Mouse (Mus musculus) right cerebral cortex, postnatal 25 days (tissue): Measurements from ENCODE around the gene N4bp2l1.

ENCODE experiments used
- DNase-seq: peaks from one replicate; pipeline ENCODE4 v3.0.0; 2022

Gene N4bp2l1

DNA sequence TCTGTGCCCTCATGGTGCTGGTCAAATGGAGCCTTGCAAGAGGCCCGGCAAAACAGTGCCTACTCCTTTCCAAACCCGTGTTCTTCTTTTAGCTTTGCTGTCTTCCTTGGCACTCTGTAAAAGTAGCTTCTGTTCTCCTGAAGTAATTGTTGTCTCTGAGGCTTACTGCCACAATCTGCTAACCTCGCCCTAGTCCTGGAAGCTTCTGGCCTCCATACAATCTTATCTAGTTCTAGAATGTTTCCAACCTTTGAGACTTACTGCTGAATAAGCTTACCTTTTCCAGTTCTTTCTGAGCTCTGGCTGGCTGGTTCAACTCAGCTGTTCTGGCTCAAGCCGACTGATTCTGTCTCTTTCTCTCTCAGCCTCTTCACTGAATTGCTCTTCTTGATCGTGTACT is 35.2 kb downstream of the N4bp2l1 start:
- DNase-seq, result no peak

DNA sequence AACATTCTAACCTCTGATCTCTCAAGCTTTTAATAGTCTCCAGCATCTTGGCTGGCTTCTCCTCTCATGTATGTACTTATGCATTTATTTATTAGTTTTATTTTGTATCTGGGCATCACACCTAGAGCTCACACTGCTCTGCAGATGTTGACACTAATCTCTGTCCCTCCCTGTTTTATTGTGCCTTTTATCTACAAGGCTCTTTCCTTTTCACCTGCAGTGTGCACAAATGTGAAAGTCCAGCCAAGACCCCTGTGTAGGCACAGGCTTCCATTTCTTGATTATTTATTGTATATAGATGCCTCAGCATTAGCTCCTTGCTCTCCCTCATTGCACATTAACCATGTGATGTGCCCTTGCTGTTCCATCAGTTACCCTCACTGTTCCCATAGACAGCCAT is 35.6 kb downstream of the N4bp2l1 start:
- no peak for DNase-seq

DNA sequence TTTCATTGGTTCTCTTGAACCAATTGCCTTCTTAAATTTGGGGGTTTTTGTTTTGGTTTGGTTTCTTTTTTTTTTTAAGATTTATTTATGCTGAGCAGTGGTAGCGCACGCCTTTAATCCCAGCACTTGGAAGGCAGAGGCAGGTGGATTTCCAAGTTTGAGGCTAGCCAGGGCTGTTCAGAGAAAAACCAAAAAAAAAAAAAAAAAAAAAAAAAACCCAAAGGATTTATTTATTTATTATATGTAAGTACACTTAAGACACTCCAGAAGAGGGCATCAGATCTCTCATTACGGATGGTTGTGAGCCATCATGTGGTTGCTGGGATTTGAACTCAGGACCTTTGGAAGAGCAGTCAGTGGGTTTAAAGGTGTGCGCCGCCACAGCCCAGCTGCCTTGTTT is 36.1 kb downstream of the N4bp2l1 start:
- no peak for DNase-seq

DNA sequence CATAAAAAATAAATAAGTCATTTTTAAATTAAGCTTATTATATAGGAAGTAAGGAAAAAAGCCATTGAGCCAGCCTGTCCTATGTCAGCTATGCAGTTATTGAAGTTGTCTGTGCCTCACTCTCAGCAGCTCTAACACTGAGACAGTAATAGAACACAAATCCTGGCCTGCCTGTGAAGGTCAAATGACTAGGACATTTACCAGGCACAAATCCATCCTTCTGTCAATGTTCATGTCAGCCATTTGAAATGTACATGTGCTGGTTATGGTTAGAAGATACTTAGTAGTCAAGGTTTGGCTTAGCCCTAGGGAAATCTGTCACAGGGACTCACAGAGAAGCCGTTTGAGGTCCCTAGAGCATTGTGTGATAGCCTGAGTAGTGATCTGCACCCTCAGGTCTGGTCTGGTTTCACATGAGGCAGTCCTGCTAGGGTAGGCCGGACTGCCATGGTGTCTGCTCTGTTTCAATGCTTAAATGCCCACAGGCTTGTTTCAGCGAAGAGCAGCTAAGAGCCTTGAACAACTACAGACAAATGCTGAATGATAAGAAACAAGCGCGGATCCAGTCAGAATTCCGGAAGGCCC is 37.4 kb downstream of the N4bp2l1 start:
- DNase-seq, result no peak

DNA sequence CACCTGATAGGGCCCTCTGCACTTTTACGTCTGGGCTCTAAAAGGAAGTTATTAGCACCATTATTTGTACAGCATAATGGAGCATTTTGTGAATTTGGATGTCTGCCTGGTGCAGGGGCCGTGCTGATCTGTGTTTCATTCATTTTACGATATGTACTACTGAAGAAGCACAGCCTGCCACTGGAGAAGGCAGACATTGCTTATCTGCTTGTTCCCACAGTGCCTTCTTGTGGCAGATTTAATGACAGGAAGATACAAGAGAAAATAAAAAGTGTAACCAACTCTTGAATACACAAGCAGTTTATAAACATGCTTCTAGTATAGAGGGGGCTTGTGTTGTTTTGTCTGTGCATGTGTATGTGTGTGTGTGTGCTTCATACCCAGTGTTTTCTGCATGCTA is 45.4 kb downstream of the N4bp2l1 start:
- DNase-seq, result no peak

DNA sequence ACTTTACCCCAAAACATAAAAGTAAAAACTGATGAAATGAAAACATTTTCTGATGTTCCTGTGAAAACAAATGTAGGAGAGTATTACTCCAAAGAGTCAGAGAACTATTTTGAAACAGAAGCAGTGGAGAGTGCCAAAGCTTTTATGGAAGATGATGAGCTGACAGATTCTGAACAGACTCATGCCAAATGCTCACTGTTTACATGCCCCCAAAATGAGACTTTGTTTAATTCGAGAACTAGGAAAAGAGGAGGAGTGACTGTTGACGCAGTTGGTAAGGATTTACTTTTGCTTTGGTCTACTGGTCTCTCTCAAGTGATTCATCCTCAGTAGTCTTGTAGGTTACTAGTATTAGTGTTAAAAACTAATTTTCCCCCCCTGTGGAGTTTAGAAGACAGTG is 53.8 kb downstream of the N4bp2l1 start:
- DNase-seq, result no peak

DNA sequence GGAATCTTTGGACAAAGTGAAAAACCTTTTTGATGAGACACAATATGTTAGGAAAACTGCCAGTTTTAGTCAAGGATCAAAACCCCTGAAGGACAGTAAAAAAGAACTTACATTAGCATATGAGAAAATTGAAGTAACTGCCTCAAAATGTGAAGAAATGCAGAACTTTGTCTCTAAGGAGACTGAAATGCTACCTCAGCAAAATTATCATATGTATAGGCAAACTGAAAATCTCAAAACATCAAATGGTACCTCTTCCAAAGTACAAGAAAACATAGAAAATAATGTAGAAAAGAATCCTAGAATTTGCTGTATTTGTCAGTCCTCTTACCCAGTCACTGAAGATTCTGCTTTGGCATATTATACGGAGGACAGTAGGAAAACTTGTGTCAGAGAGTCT is 55.7 kb downstream of the N4bp2l1 start:
- no peak for DNase-seq

DNA sequence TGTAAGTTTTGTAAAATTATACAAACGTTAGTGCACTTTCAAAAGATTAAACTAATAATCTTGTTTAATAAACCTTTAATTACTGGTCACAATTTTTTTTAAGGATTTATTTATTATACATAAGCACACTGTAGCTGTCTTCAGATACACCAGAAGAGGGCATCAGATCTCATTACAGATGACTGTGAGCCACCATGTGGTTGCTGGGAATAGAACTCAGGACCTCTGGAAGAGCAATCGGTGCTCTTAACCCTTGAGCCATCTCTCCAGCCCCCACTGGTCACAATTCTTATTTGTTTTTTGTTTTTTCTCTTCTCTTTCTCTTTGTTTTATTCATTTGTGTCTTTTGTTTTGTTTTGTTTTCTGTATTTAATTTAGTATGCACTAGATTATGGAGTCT is 71.7 kb downstream of the N4bp2l1 start:
- DNase-seq, result no peak

DNA sequence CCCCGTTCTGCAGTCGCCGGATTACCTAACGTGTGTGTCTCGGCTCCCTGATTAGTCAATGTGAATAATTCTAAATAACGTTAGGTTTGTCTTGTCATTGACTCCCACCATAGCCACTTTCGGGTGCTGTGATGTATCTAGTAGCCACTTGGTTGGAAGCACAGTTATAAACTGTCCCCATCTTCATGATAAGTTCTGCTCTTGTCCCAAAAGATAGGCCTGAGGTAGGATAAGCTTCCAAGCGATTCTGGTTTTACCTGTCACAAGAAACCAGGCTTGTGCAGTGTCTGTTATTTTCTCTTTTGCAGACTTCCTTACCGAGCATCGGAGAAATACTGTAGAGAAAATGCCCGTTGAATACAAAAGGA is 74.1 kb downstream of the N4bp2l1 start:
- no peak for DNase-seq

DNA sequence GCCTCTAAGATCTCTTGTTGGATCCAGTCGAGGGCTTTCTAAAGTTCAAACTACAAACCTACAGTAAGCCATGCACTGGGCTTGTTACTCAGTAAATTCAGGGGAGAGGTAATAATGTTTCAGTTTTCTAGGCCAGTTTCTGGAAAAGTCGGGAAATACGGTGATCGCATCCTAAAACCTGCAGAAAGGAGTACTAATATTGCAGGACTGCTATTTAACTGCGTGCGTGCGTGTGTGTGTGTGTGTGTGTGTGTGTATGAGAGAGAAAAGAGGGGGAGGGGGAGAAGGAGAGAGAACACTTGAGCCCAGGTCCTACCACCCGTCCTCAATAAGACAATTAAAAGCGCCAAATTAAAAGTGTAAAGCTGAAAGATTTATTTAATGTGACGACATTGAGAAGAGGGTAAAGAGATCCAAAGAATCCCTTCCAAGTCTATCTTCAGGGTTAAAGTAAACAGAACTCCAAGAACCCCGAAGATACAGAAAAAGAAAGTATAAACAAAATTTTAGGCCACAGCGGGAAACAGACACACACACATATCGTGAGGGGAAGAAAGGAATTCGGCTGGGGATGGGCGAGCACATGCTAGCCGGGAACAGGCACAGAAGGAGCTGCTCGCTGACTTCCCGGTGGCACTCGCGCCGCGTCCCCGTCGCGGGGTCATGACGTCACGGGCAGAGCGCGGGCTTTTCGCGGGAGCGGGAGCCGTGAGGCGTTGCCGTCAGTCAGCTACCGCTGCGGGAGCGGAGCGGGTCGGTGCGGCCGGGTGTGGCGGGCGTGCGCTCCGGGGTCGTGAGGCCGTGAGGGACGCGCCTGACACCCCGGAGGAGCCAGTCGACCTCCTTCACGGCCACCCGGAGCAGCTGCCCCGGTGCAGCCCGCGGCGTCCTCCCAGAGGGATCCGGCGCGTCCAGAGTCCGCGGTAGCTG is 74.8 kb downstream of the N4bp2l1 start, which contains the start of gene Brca2:
Brca2 (plus strand) TSS at position 694 of the 930 bp plus-strand sequence.
- DNase-seq, result peak; percentile 90
